Mouse (Mus musculus) MEL (cell line): ENCODE results near the gene Cntn2. TPM values are rescaled to one million over a fixed set of nuclear protein-coding genes. Genes with fewer than 3 reads are reported as not detected.

Experiments used
- DNase-seq: peaks from one replicate; pipeline ENCODE4 v3.0.0; 2011; ENCODE audit warnings: low read depth, low spot score
- H3K27ac ChIP-seq: 2 replicates; pipeline ENCODE4 v1.5.1; 2012; ENCODE audit warnings: low read depth, mild to moderate bottlenecking, control low read depth, low read length, moderate library complexity; ENCODE audit not compliant: control insufficient read depth
- H3K27me3 ChIP-seq, 2 experiments: fragments of 150-350 bp in 1 of 2; sonication (generic) in 1 of 2; 2 replicates each; pipeline ENCODE4 v1.6.1; 2012; ENCODE audit warnings: low read length in 2 of 2, mild to moderate bottlenecking in 2 of 2, improper control_type of control experiment in 1 of 2, moderate library complexity in 1 of 2; ENCODE audit not compliant: insufficient read depth in 2 of 2, control insufficient read depth in 1 of 2
- H3K36me3 ChIP-seq, 2 experiments: 2 replicates each; pipeline ENCODE4 v1.6.1; 2012 to 2014; ENCODE audit warnings: low read length in 2 of 2, improper control_type of control experiment in 1 of 2, inconsistent platforms in 1 of 2, mild to moderate bottlenecking in 1 of 2; ENCODE audit not compliant: insufficient read depth in 2 of 2, control insufficient read depth in 1 of 2
- H3K4me1 ChIP-seq, 2 experiments: fragments of 150-350 bp in 1 of 2; sonication (generic) in 1 of 2; 2 replicates each; pipeline ENCODE4 v1.6.1; 2012; ENCODE audit warnings: low read length in 2 of 2, improper control_type of control experiment in 1 of 2, mild to moderate bottlenecking in 1 of 2; ENCODE audit not compliant: insufficient read depth in 2 of 2, control insufficient read depth in 1 of 2
- H3K4me3 ChIP-seq, 2 experiments: fragments of 150-350 bp in 1 of 2; sonication (generic) in 1 of 2; 2 replicates each; pipeline ENCODE4 v1.5.1; 2012; ENCODE audit warnings: low read depth in 2 of 2, low read length in 2 of 2, mild to moderate bottlenecking in 2 of 2, moderate library complexity in 2 of 2, control low read depth in 1 of 2, improper control_type of control experiment in 1 of 2; ENCODE audit not compliant: control insufficient read depth in 1 of 2, insufficient read depth in 1 of 2
- H3K79me2 ChIP-seq: 2 replicates; pipeline ENCODE4 v1.6.1; 2012; ENCODE audit warnings: mild to moderate bottlenecking, low read length, moderate library complexity; ENCODE audit not compliant: control insufficient read depth, poor library complexity, insufficient read depth
- H3K9ac ChIP-seq: 2 replicates; pipeline ENCODE4 v1.6.1; 2012; ENCODE audit warnings: low read depth, mild to moderate bottlenecking, control low read depth, low read length, moderate library complexity; ENCODE audit not compliant: control insufficient read depth, poor library complexity, severe bottlenecking
- H3K9me3 ChIP-seq: fragments of 150-350 bp; sonication (generic); replicated peaks from 2 replicates; pipeline ENCODE4 v1.6.1; 2012; ENCODE audit warnings: mild to moderate bottlenecking, low read length, improper control_type of control experiment, moderate library complexity; ENCODE audit not compliant: insufficient read depth
- BHLHE40 ChIP-seq: IDR thresholded peaks from 2 replicates; pipeline ENCODE4 v1.6.1; 2012; ENCODE audit warnings: low read depth, mild to moderate bottlenecking, inconsistent platforms, low read length, improper control_type of control experiment, borderline replicate concordance
- CTCF ChIP-seq, 3 experiments: IDR thresholded peaks in 2 of 3; conservative IDR thresholded peaks in 1 of 3; 2 replicates each; pipeline ENCODE4 v1.5.1; 2011 to 2012; ENCODE audit warnings: low read length in 3 of 3, low read depth in 2 of 3, mild to moderate bottlenecking in 2 of 3, improper control_type of control experiment in 1 of 3, inconsistent platforms in 1 of 3, mixed read lengths in 1 of 3, moderate library complexity in 1 of 3; ENCODE audit not compliant: control insufficient read depth in 1 of 3, insufficient read depth in 1 of 3, poor library complexity in 1 of 3, severe bottlenecking in 1 of 3
- ELF1 ChIP-seq: IDR thresholded peaks from 2 replicates; pipeline ENCODE4 v1.6.1; 2014; ENCODE audit warnings: low read depth, mild to moderate bottlenecking, inconsistent platforms, low read length, improper control_type of control experiment, moderate library complexity
- ETS1 ChIP-seq: IDR thresholded peaks from 2 replicates; pipeline ENCODE4 v1.6.1; 2012; ENCODE audit warnings: low read depth, mild to moderate bottlenecking, inconsistent platforms, low read length, improper control_type of control experiment, moderate library complexity
- JUND ChIP-seq: IDR thresholded peaks from 2 replicates; pipeline ENCODE4 v1.6.1; 2011; ENCODE audit warnings: low read depth, mild to moderate bottlenecking, improper control_type of control experiment, low read length
- KAT2A ChIP-seq: conservative IDR thresholded peaks from 2 replicates; pipeline ENCODE4 v1.6.1; 2012; ENCODE audit warnings: low read depth, low read length, improper control_type of control experiment, inconsistent platforms
- MAFK ChIP-seq: IDR thresholded peaks from 2 replicates; pipeline ENCODE4 v1.6.1; 2011; ENCODE audit warnings: low read depth, mild to moderate bottlenecking, low read length, improper control_type of control experiment, borderline replicate concordance
- MAZ ChIP-seq: IDR thresholded peaks from 2 replicates; pipeline ENCODE4 v1.6.1; 2012; ENCODE audit warnings: low read depth, mild to moderate bottlenecking, inconsistent platforms, low read length, improper control_type of control experiment
- MEF2A ChIP-seq: IDR thresholded peaks from 2 replicates; pipeline ENCODE4 v1.6.1; 2014; ENCODE audit warnings: low read depth, mild to moderate bottlenecking, inconsistent platforms, low read length, improper control_type of control experiment; ENCODE audit not compliant: poor library complexity, insufficient replicate concordance, severe bottlenecking; ENCODE audit errors: extremely low read depth
- MXI1 ChIP-seq: IDR thresholded peaks from 2 replicates; pipeline ENCODE4 v1.6.1; 2011; ENCODE audit warnings: mild to moderate bottlenecking, low read depth, low read length, improper control_type of control experiment
- NRF1 ChIP-seq: IDR thresholded peaks from 2 replicates; pipeline ENCODE4 v1.6.1; 2014; ENCODE audit warnings: low read depth, mild to moderate bottlenecking, inconsistent platforms, low read length, improper control_type of control experiment, moderate library complexity; ENCODE audit not compliant: poor library complexity, insufficient read depth, severe bottlenecking
- POLR2A ChIP-seq, 2 experiments: IDR thresholded peaks; 2 replicates each; pipeline ENCODE4 v1.6.1; 2011 to 2012; ENCODE audit warnings: low read length in 2 of 2, mild to moderate bottlenecking in 2 of 2, control low read depth in 1 of 2, improper control_type of control experiment in 1 of 2, low read depth in 1 of 2, moderate library complexity in 1 of 2; ENCODE audit not compliant: control insufficient read depth in 1 of 2, insufficient read depth in 1 of 2, poor library complexity in 1 of 2
- POLR2AphosphoS5 ChIP-seq: IDR thresholded peaks from 2 replicates; pipeline ENCODE4 v1.6.1; 2012; ENCODE audit warnings: low read depth, borderline replicate concordance, mild to moderate bottlenecking, inconsistent platforms, low read length, moderate library complexity, mixed read lengths
- RCOR1 ChIP-seq: IDR thresholded peaks from 2 replicates; pipeline ENCODE4 v1.6.1; 2012; ENCODE audit warnings: low read depth, mild to moderate bottlenecking, inconsistent platforms, low read length, improper control_type of control experiment
- SIN3A ChIP-seq: IDR thresholded peaks from 2 replicates; pipeline ENCODE4 v1.6.1; 2012; ENCODE audit warnings: low read length, improper control_type of control experiment, inconsistent platforms
- TAL1 ChIP-seq: IDR thresholded peaks from 2 replicates; pipeline ENCODE4 v1.6.1; 2012; ENCODE audit warnings: mild to moderate bottlenecking, inconsistent platforms, low read length, moderate library complexity, mixed read lengths
- TCF12 ChIP-seq: IDR thresholded peaks from 2 replicates; pipeline ENCODE4 v1.6.1; 2014; ENCODE audit warnings: low read depth, mild to moderate bottlenecking, inconsistent platforms, low read length, improper control_type of control experiment, moderate library complexity
- UBTF ChIP-seq: IDR thresholded peaks from 2 replicates; pipeline ENCODE4 v1.6.1; 2012; ENCODE audit warnings: low read depth, mild to moderate bottlenecking, inconsistent platforms, low read length, improper control_type of control experiment, moderate library complexity, borderline replicate concordance; ENCODE audit not compliant: insufficient read depth
- USF2 ChIP-seq, 2 experiments: IDR thresholded peaks; 2 replicates each; pipeline ENCODE4 v1.6.1; 2011 to 2012; ENCODE audit warnings: improper control_type of control experiment in 2 of 2, low read length in 2 of 2, borderline replicate concordance in 1 of 2, inconsistent platforms in 1 of 2, low read depth in 1 of 2, mild to moderate bottlenecking in 1 of 2; ENCODE audit not compliant: insufficient read depth in 1 of 2
- ZC3H11A ChIP-seq: IDR thresholded peaks from 2 replicates; pipeline ENCODE4 v1.6.1; 2012; ENCODE audit warnings: low read depth, mild to moderate bottlenecking, inconsistent platforms, low read length, improper control_type of control experiment
- ZKSCAN1 ChIP-seq: IDR thresholded peaks from 2 replicates; pipeline ENCODE4 v1.6.1; 2012; ENCODE audit warnings: low read depth, mild to moderate bottlenecking, inconsistent platforms, low read length, improper control_type of control experiment, moderate library complexity
- ZMIZ1 ChIP-seq: IDR thresholded peaks from 2 replicates; pipeline ENCODE4 v1.6.1; 2012; ENCODE audit warnings: low read depth, mild to moderate bottlenecking, inconsistent platforms, low read length, improper control_type of control experiment, moderate library complexity
- ZNF384 ChIP-seq: IDR thresholded peaks from 2 replicates; pipeline ENCODE4 v1.6.1; 2012; ENCODE audit warnings: low read depth, mild to moderate bottlenecking, inconsistent platforms, low read length, improper control_type of control experiment
- polyA plus RNA-seq, 2 experiments: library from polyadenylated mRNA; stranded (reverse) in 1 of 2; unstranded in 1 of 2; fragments of >175 nt in 1 of 2; fragments of >200 nt in 1 of 2; gene quantifications; 2 replicates each; pipeline versions ENCODE4 v1.2.1 to v1.2.4; 2012; ENCODE audit warnings: low replicate concordance in 2 of 2, low read depth in 1 of 2; ENCODE audit not compliant: insufficient read length in 2 of 2, insufficient read depth in 1 of 2, missing spikeins in 1 of 2
- total RNA-seq: library from RNA; depleted of rRNA; stranded (reverse); fragments of 300-350 nt; gene quantifications from 2 replicates; pipeline ENCODE4 v1.2.3, GENCODE M21; 2012

Gene Cntn2
- total and polyA plus RNA-seq, 3 experiments = not detected

DNA sequence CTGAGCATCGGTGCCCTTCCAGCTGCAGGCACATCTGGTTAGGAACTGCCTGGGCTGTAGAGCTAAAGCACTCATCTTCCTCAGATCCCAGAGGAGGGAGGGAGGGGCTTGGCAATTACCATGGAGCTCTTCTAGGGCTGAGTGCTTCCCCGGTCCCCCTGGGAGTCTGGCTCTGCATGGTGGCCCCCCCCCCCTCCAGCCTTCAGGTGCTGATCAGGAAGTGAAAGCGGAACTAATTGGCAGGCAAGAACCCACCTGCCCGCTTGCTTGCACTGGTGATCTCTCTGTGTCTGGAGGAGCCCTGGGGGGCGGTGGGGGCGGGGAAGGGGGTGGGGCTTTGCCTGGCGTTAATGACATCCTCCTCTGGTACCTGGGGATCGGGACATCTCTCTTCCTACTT lies 9.2 kb downstream of the Cntn2 start:
- Histone ChIP-seq H3K4me3 (no peak overlapping the region), H3K27ac (no peak overlapping the region), H3K4me1 (no peaks in the 10 kb centered on the region), H3K79me2 (no peaks in the 10 kb centered on the region), H3K9ac (no peak overlapping the region), H3K27me3 (peaks cover 6 to 12% of the 10 kb centered on the region in 2 experiments; a peak in 3 of 4 replicates), H3K9me3 (no peaks in the 10 kb centered on the region), H3K36me3 (no peaks in the 10 kb centered on the region)
- TF ChIP-seq BHLHE40 = no peak
- TF ChIP-seq SIN3A = no peak
- TF ChIP-seq MAZ = no peak
- TF ChIP-seq ZKSCAN1 = no peak
- TF ChIP-seq TAL1 = no peak
- no peak for TF ChIP-seq RCOR1
- no peak for TF ChIP-seq ZNF384
- TF ChIP-seq MEF2A = no peak
- no peak for TF ChIP-seq ETS1
- TF ChIP-seq ELF1 = no peak
- TF ChIP-seq POLR2AphosphoS5 = no peak
- no peak for TF ChIP-seq NRF1
- no peak for TF ChIP-seq MAFK
- TF ChIP-seq USF2 (IDR thresholded peaks at IDR 0.05; ENCODE audit: borderline replicate concordance in 1 of 2, insufficient read depth in 1 of 2, low read depth in 1 of 2, low read length in 2 of 2) = no peak
- no peak for TF ChIP-seq CTCF (IDR thresholded peaks at IDR 0.05 in 2 of 3, conservative IDR thresholded peaks at IDR 0.05 in 1 of 3; ENCODE audit: control insufficient read depth in 1 of 3, insufficient read depth in 1 of 3, low read depth in 2 of 3, low read length in 3 of 3, poor library complexity in 1 of 3, severe bottlenecking in 1 of 3)
- no peak for TF ChIP-seq ZMIZ1
- no peak for TF ChIP-seq UBTF
- TF ChIP-seq MXI1 = no peak
- DNase-seq = no peak

DNA sequence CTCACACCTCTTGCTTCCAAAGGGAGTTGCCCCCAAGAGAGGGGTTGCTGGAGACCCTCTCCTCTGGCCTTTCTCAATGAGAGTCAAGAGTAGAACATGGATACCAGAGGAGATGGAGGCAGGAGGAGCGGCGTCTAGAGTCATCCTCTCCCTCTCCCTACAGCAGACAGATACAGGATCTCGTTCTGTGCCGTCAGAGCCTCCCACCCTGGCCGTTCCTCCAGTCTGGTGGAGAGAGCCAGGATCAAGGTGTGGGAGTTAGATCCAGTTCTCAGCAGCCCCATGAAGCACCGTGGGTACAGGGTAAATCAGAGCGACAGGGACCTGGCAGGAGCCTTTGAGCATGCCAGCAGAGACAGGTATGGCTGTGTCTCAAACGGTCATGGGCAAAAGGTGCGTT lies 10.5 kb downstream of the Cntn2 start:
- TF ChIP-seq ZKSCAN1 = no peak
- TF ChIP-seq ZNF384 = no peak
- no peak for TF ChIP-seq KAT2A
- TF ChIP-seq JUND = no peak
- TF ChIP-seq ZC3H11A = no peak
- no peak for TF ChIP-seq MXI1
- TF ChIP-seq SIN3A = no peak
- TF ChIP-seq MAZ = no peak
- TF ChIP-seq TCF12 = no peak
- no peak for TF ChIP-seq BHLHE40
- TF ChIP-seq POLR2A (IDR thresholded peaks at IDR 0.05; ENCODE audit: control insufficient read depth in 1 of 2, insufficient read depth in 1 of 2, low read depth in 1 of 2, low read length in 2 of 2, poor library complexity in 1 of 2) = no peak
- Histone ChIP-seq H3K4me3 (no peak overlapping the region), H3K36me3 (no peaks in the 10 kb centered on the region), H3K79me2 (no peaks in the 10 kb centered on the region), H3K27me3 (peaks cover 6 to 14% of the 10 kb centered on the region in 2 experiments; a peak in 3 of 4 replicates), H3K9me3 (no peaks in the 10 kb centered on the region), H3K27ac (no peak overlapping the region), H3K9ac (no peak overlapping the region), H3K4me1 (no peaks in the 10 kb centered on the region)
- no peak for DNase-seq
